Comparison of ENCODE assay signal across 9 mouse cellular contexts in the genomic region with DNA sequence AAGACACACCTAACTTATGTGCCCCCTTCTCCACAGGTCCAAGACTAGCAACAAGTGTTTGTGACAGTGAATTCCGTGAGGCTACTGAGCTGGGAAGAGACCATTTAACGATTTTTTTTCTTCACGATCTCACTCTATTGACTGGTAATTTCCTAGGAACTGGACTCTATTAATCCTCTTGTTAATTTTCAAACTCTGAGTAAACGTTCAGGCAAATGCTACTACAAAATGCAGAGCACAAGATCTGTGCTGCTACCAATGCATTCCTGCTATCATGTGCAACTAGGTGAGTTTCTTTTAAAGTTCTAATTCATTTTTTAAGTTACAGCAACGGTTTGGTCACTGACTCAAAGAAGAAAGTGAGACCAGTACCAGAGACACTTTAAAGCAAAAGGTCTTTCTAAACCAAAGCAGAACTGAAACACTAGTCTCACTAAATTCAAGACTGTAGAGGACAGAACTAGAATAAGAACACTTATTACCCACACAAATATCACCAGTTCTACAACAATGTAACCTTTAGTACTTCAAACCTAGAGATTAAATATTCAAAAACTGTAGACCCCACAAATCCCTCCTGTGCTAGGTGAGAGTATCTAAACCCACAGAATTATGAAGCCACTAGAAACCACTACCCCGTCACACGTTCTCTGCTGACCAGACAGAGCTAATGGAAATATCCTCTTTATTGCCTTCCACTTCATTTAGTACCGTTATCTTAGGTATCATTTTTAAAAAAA. TPM values are rescaled to one million over a fixed set of nuclear protein-coding genes. Genes with fewer than 3 reads are reported as not detected.
DNase-seq lines count a peak whose midpoint lies in the region; ATAC-seq and TF ChIP-seq lines count a peak whose summit lies in the region.
"Had no signal": no experiment of that assay in that cellular context is flagged by ENCODE, and none has a peak within 500 bp of the region (broad histone marks: within the 10 kb centered on the region; RNA-seq: fewer than 3 reads in every experiment).

No protein-coding gene starts in this region.

- TF ChIP-seq POLR2A in liver, adult 2 months (IDR thresholded peaks at IDR 0.05; ENCODE audit: extremely low read depth, insufficient read depth, low read length) = no peak

- peak overlapping the region; percentile 90 for H3K27ac ChIP-seq in liver, adult 2 months (replicated peaks; ENCODE audit: insufficient read depth, low read depth, low read length)
- no peak overlapping the region for H3K27ac ChIP-seq in embryonic facial prominence, embryonic 15.5 days (replicated peaks)
- H3K27ac ChIP-seq in limb, embryonic 10.5 days = peak overlapping the region; percentile 99; the same call in 1 of the 2 replicates
- H3K27ac ChIP-seq in neural tube, embryonic 15.5 days (replicated peaks) = no peak overlapping the region

- H3K27me3 ChIP-seq in liver, adult 2 months (ENCODE audit: control insufficient read depth, insufficient read depth, low read length) = no peaks in the 10 kb centered on the region
- no peaks in the 10 kb centered on the region for H3K27me3 ChIP-seq in embryonic facial prominence, embryonic 15.5 days
- no peaks in the 10 kb centered on the region for H3K27me3 ChIP-seq in limb, embryonic 10.5 days (ENCODE audit: low read depth, poor library complexity, severe bottlenecking)
- no peaks in the 10 kb centered on the region for H3K27me3 ChIP-seq in neural tube, embryonic 15.5 days (replicated peaks)

- peaks cover 29% of the 10 kb centered on the region for H3K4me1 ChIP-seq in liver, adult 2 months (ENCODE audit: control insufficient read depth, insufficient read depth, low read length)
- H3K4me1 ChIP-seq in embryonic facial prominence, embryonic 15.5 days = peaks cover 24% of the 10 kb centered on the region
- H3K4me1 ChIP-seq in limb, embryonic 10.5 days = peaks cover 34% of the 10 kb centered on the region
- H3K4me1 ChIP-seq in neural tube, embryonic 15.5 days = peaks cover 41% of the 10 kb centered on the region

- H3K9ac ChIP-seq in liver, adult 2 months (ENCODE audit: low read depth, low read length) = peak overlapping the region; percentile 81
- H3K9ac ChIP-seq in embryonic facial prominence, embryonic 15.5 days = peak overlapping the region; percentile 92; the same call in 1 of the 2 replicates
- H3K9ac ChIP-seq in neural tube, embryonic 15.5 days (replicated peaks) = peak overlapping the region; percentile 87

- DNase-seq in liver, adult 2 months (ENCODE audit: extremely low read depth, low read depth, low spot score) = peak; percentile 90
- DNase-seq in liver = no peak
- no peak for DNase-seq in limb, embryonic 10.5 days (ENCODE audit: low spot score)
- no peak for DNase-seq in urinary bladder, postnatal 4 days (ENCODE audit: low spot score in 2 of 2)
- no peak for DNase-seq in spleen, postnatal 14 days (ENCODE audit: low spot score in 2 of 2)
- DNase-seq in gastrocnemius, adult 8-10 months (ENCODE audit: low spot score in 2 of 2) = no peak
- DNase-seq: adrenal gland, postnatal 25 days had no signal

- H3K36me3 ChIP-seq in liver, adult 2 months (ENCODE audit: control insufficient read depth, insufficient read depth, low read length) = no peaks in the 10 kb centered on the region
- H3K36me3 ChIP-seq in embryonic facial prominence, embryonic 15.5 days = no peaks in the 10 kb centered on the region
- peaks cover under 1% of the 10 kb centered on the region; the same call in 1 of the 2 replicates for H3K36me3 ChIP-seq in limb, embryonic 10.5 days
- no peaks in the 10 kb centered on the region for H3K36me3 ChIP-seq in neural tube, embryonic 15.5 days

- ATAC-seq in embryonic facial prominence, embryonic 15.5 days (ENCODE audit: insufficient number of reproducible peaks, low FRiP score, low TSS enrichment, low read depth) = no peak
- ATAC-seq in neural tube, embryonic 15.5 days (ENCODE audit: low FRiP score) = no peak

- no peaks in the 10 kb centered on the region for H3K9me3 ChIP-seq in embryonic facial prominence, embryonic 15.5 days (replicated peaks)
- H3K9me3 ChIP-seq in limb, embryonic 10.5 days (replicated peaks) = no peaks in the 10 kb centered on the region
- no peaks in the 10 kb centered on the region for H3K9me3 ChIP-seq in neural tube, embryonic 15.5 days (replicated peaks)

- 15% methylated on average over 8 of the region's 8 CpGs for WGBS in liver, adult 2 months
- WGBS in embryonic facial prominence, embryonic 15.5 days = 52% methylated on average over 8 of the region's 8 CpGs
- 64% methylated on average over 8 of the region's 8 CpGs for WGBS in limb, embryonic 10.5 days
- 38% methylated on average over 8 of the region's 8 CpGs for WGBS in neural tube, embryonic 15.5 days

- no peak for TF ChIP-seq CTCF in liver, adult 2 months (IDR thresholded peaks at IDR 0.05; ENCODE audit: low read depth, low read length)

- H3K4me2 ChIP-seq in embryonic facial prominence, embryonic 15.5 days (replicated peaks) = peak overlapping the region; percentile 64
- H3K4me2 ChIP-seq in neural tube, embryonic 15.5 days = peak overlapping the region; percentile 67

- H3K4me3 ChIP-seq in liver, adult 2 months (ENCODE audit: insufficient read depth, low read depth, low read length) = peak overlapping the region; percentile 91
- peak overlapping the region; percentile 97 for H3K4me3 ChIP-seq in embryonic facial prominence, embryonic 15.5 days (replicated peaks)
- H3K4me3 ChIP-seq in limb, embryonic 10.5 days = peak overlapping the region; percentile 97
- H3K4me3 ChIP-seq in neural tube, embryonic 15.5 days (replicated peaks) = peak overlapping the region; percentile 82

- peaks cover 30% of the 10 kb centered on the region; the same call in 1 of the 2 replicates for H3K79me2 ChIP-seq in liver, adult 2 months (ENCODE audit: control insufficient read depth, insufficient read depth, low read length)

RNA-seq across cellular contexts. Expression of a gene that starts 1.7 kb away (rescaled TPM):
- 76.1 and 85.9 TPM in 2 replicates for total RNA-seq in liver, adult 2 months (2014; rRNA removed)
- polyA plus RNA-seq in liver, adult 2 months (2012; rRNA removed) = 18.3 and 22.3 TPM in 2 replicates
- 39.6 and 39.8 TPM in 2 replicates for polyA plus RNA-seq in embryonic facial prominence, embryonic 15.5 days (2015; fragmentation: Nextera tagmentation; extraction: Ambion mirVana)
- polyA plus RNA-seq in limb, embryonic 10.5 days (2016; fragmentation: Nextera tagmentation; extraction: Ambion mirVana) = 48.4 and 60.2 TPM in 2 replicates
- polyA plus RNA-seq in neural tube, embryonic 15.5 days (2015; fragmentation: Nextera tagmentation; extraction: Ambion mirVana) = 34.5 and 37.6 TPM in 2 replicates
- total RNA-seq in gastrocnemius, adult 8-10 months (2022) = 10 to 100 TPM; 35.9 to 39.8 (median 38.1) TPM

RNA-seq across cellular contexts. Expression of a gene that starts 44.8 kb away (rescaled TPM):
- total RNA-seq in liver, adult 2 months (2014; rRNA removed) = 18.7 and 22.7 TPM in 2 replicates
- 2.8 and 5.6 TPM in 2 replicates for polyA plus RNA-seq in liver, adult 2 months (2012; rRNA removed)
- 109 and 159 TPM in 2 replicates for polyA plus RNA-seq in embryonic facial prominence, embryonic 15.5 days (2015; fragmentation: Nextera tagmentation; extraction: Ambion mirVana)
- polyA plus RNA-seq in limb, embryonic 10.5 days (2016; fragmentation: Nextera tagmentation; extraction: Ambion mirVana) = 0.49 and 1.8 TPM in 2 replicates
- 10.7 and 12.4 TPM in 2 replicates for polyA plus RNA-seq in neural tube, embryonic 15.5 days (2015; fragmentation: Nextera tagmentation; extraction: Ambion mirVana)
- total RNA-seq in gastrocnemius, adult 8-10 months (2022) = 1,000 to 10,000 TPM; 6,560 to 8,442 (median 7,482) TPM

Comparison
In these comparisons a context has a peak if more than half of its experiments do, and no peak if none do; other contexts are left out.
1. H3K27ac ChIP-seq: peak in liver, adult 2 months (single experiment) and limb, embryonic 10.5 days (single experiment); none in embryonic facial prominence, embryonic 15.5 days (single experiment) and neural tube, embryonic 15.5 days (single experiment).
2. Peak in every context shown above with its lines, with median percentiles within 50 percentile points of each other: H3K4me3 ChIP-seq and H3K9ac ChIP-seq.